Mouse (Mus musculus): ENCODE measurements around the gene Zfr2.

Gene Zfr2

GRCm38 (mm10) chr10:81287513-81288157 is 54.7 kb downstream of the Zfr2 start:
- DNase-seq (ENCODE audit: low spot score in 2 of 2), result peak; percentile 78 to 90

GRCm38 (mm10) chr10:81288601-81289000 is 55.6 kb downstream of the Zfr2 start:
- DNase-seq (ENCODE audit: low spot score in 2 of 2), result peak; percentile 62 to 81

GRCm38 (mm10) chr10:81289278-81289677 is 56.3 kb downstream of the Zfr2 start:
- peak in 1 of 2 experiments; percentile 79 for DNase-seq (ENCODE audit: low spot score in 2 of 2)

- no peak for DNase-seq (ENCODE audit: low spot score in 2 of 2)
Observed at GRCm38 (mm10) chr10:81289811-81290210, 56.9 kb downstream of the Zfr2 start.

GRCm38 (mm10) chr10:81290698-81291460 is 57.9 kb downstream of the Zfr2 start:
- no peak for DNase-seq (ENCODE audit: low spot score in 2 of 2)

GRCm38 (mm10) chr10:81291511-81292104 is 58.7 kb downstream of the Zfr2 start, which contains the start of gene Tjp3:
TSS of gene Tjp3 (minus strand) at chr10:81291581.
- DNase-seq (ENCODE audit: low spot score in 2 of 2), result no peak

GRCm38 (mm10) chr10:81292554-81293333 is 59.8 kb downstream of the Zfr2 start, which contains the start of gene Pip5k1c:
TSS of gene Pip5k1c (plus strand) at chr10:81292963.
- DNase-seq (ENCODE audit: low spot score in 2 of 2), result peak; percentile 98 to 99

- no peak for DNase-seq (ENCODE audit: low spot score in 2 of 2)
Observed at GRCm38 (mm10) chr10:81293334-81294030, 60.5 kb downstream of the Zfr2 start.

- DNase-seq (ENCODE audit: low spot score in 2 of 2), result no peak
Observed at GRCm38 (mm10) chr10:81294442-81294841, 61.5 kb downstream of the Zfr2 start.

GRCm38 (mm10) chr10:81295185-81295584 is 62.2 kb downstream of the Zfr2 start:
- DNase-seq (ENCODE audit: low spot score in 2 of 2), result no peak

GRCm38 (mm10) chr10:81297246-81297645 is 64.3 kb downstream of the Zfr2 start:
- DNase-seq (ENCODE audit: low spot score in 2 of 2), result peak in 1 of 2 experiments; percentile 64

GRCm38 (mm10) chr10:81297845-81298244 is 64.9 kb downstream of the Zfr2 start:
- DNase-seq (ENCODE audit: low spot score in 2 of 2), result peak in 1 of 2 experiments; percentile 59

- DNase-seq (ENCODE audit: low spot score in 2 of 2), result peak in 1 of 2 experiments; percentile 67
Observed at GRCm38 (mm10) chr10:81298369-81299100, 65.6 kb downstream of the Zfr2 start.

GRCm38 (mm10) chr10:81299585-81300351 is 66.8 kb downstream of the Zfr2 start:
- DNase-seq (ENCODE audit: low spot score in 2 of 2), result no peak

GRCm38 (mm10) chr10:81300352-81300907 is 67.5 kb downstream of the Zfr2 start:
- no peak for DNase-seq (ENCODE audit: low spot score in 2 of 2)

- DNase-seq (ENCODE audit: low spot score in 2 of 2), result no peak
Observed at GRCm38 (mm10) chr10:81301321-81301720, 68.4 kb downstream of the Zfr2 start.
